Mouse (Mus musculus): Measurements from ENCODE around the gene Pla2g3.

Gene Pla2g3

GRCm38 (mm10) chr11:3495496-3495895 lies 7.4 kb downstream of the Pla2g3 start:
- no peak for DNase-seq

GRCm38 (mm10) chr11:3496756-3497155 lies 8.7 kb downstream of the Pla2g3 start:
- no peak for DNase-seq

DNA sequence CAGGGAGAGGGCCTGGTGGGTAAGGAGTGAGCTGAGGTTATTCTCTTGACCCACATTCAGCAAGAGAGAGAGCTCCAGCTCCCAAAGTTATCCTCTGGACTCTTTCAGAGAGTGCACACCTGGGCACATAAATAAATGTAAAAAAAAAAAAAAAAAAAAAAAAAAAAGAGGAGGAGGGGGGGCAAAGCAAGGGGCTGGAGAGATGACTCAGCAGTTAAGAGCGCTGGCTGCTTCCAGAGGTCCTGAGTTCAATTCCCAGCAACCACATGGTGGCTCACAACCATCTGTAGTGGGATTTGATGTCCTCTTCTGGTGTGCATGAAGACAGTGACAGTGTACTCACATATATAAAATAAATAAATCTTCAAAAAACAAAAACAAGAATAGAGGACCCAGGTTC lies 9.2 kb downstream of the Pla2g3 start:
- DNase-seq = no peak

DNA sequence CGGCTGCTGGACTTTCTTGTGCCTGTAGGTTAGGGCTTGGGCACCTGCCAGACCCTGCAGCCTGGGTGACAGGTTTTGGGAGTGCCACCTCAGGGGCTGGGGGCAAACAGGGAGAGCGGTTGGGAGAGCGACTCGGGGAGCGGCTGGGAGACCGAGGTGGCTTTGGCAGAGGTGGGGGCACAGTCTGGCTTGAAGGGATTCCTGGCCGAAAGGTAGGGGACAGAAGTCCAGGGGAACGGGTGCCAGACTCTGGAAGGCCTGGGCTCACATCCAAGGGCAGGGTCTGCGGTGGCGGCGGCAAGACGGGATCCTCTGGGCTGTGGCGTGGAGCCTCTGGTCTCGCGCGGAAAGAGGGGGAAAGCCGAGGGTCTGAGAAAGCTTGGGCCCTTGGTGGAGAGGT lies 14.0 kb downstream of the Pla2g3 start:
- no peak for DNase-seq

- no peak for DNase-seq
Measured at GRCm38 (mm10) chr11:3502459-3503072, 14.5 kb downstream of the Pla2g3 start.

DNA sequence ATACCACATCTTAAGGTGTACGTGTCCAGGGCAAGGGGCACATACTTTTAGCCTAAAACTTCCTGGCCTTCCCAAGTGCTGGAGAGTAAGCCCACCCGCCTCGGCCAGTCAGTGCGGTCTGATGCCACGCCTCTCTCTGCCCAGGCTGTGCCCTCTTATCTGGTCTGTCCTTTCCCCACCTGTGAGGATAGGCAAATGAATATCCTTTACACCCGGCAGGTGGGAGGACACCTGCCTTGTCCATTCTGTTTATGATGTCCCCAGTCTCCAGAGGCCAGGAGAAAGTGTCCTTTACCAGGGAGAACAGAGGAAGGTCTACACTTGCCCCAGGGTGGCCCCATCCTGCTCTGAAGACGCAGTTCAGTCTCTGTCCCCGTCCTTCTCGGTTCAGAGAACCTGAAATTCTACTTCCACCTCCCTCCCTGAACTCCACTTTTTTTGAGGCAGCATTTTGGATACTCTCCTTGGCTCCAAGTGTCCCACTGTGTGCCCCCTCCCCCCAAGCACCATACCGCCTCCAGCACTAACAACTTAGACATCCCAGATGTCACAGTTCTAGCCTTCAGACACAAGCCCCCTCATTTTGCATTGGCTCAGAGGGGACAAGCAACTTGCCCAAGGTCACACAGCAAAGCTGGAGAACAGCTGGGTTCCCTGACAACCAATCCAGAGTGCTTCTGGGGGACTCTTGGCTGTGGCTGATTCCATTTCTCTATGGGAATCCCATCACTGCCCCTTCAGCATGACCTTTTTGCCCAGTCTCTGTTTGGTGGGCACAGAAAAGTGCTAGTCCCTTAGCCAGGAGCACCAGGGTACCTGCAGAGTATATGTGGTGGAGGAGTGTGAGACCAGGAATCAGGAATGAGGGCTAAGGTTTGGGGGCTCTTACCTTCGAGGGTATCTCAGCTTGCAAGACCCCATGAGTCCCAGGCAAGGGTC lies 15.9 kb downstream of the Pla2g3 start:
- DNase-seq = no peak

DNA sequence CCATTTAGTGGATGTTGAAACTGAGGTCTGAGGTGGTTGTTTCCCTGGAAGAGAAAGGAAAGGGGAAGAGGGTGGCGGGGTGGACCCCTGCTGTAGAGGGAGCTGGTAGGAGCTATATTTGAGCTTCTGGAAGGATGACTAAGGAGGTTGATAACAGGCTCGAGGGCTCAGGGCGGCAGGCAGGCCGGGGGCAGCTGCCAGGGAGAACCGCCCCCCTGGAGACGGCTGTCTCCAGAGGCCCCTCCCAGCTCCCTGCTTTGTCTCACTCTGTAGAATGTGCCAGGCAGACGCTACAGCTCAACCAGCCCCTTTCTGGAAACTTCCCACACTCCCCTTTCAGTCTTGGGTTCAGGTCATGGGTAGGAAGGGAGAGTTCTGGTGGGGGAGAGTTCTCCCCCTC lies 20.1 kb downstream of the Pla2g3 start:
- DNase-seq = no peak

GRCm38 (mm10) chr11:3509181-3510085 lies 21.3 kb downstream of the Pla2g3 start:
- DNase-seq = no peak

- peak; percentile 26 for DNase-seq
Measured at GRCm38 (mm10) chr11:3510321-3510720, 22.2 kb downstream of the Pla2g3 start.

DNA sequence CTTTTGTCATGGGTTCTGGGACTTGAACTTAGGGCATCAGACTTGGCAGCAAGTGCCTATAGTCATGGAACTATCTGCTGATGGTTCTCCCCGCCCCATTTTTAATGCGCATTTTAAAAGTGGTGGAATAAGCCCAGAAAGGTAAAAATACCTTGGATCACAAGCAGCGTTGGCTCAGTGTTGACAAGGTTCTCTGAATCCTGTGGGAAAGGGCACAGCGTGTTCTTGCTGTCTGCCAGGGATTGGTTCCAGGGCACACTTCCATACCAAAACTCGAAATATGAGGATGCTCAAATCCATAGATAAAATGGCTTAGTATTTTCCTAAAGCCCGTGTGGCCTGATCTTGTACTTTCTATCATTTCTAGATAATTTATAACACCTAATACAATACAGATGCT lies 25.2 kb downstream of the Pla2g3 start:
- DNase-seq = no peak

GRCm38 (mm10) chr11:3514529-3515054 lies 26.5 kb downstream of the Pla2g3 start, which contains the start of gene Selenom:
TSS of gene Selenom (plus strand) at chr11:3514684.
- peak; percentile 85 for DNase-seq

DNA sequence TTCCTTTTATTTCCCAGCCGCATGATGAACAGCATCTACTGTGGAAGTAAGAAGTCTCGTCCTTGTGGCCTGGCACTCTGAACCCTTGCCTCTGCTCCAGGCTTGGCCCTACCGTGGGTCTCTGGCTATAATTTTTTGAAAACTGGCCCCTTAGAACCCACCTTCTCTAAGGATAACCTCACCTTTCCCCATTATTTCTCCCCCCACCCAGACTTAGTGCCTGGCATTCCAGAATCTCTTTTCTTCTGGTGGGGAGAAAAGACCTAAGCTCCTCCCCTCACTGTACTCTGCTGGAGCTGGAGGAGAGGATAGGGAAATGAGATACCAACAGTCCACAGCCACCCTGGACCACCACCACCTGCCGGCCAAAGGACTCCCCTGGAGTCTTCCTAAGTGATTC lies 27.1 kb downstream of the Pla2g3 start:
- no peak for DNase-seq

DNA sequence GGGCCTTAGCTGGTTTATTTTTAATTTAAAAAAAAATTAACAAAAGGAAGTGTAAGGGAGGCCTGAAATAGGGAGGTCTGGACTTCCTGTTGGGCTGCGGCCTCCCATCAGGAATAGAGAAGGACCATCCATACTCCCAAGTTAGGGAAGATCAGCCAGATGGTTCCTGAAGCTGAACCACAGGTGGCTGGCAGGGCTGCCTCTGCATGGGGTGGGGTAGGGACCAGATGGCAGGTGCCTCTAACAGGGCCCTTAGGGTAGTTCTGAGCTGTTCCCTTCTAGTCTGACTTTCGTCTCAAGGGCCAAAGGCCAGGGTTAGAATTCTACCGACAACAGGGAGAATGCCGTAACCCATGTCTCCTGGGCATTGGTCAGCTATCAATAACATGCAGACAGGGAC lies 27.6 kb downstream of the Pla2g3 start:
- no peak for DNase-seq

- no peak for DNase-seq
Measured at GRCm38 (mm10) chr11:3516121-3516520, 28.0 kb downstream of the Pla2g3 start.

GRCm38 (mm10) chr11:3516859-3517845 lies 29.1 kb downstream of the Pla2g3 start:
- DNase-seq = peak; percentile 37

DNA sequence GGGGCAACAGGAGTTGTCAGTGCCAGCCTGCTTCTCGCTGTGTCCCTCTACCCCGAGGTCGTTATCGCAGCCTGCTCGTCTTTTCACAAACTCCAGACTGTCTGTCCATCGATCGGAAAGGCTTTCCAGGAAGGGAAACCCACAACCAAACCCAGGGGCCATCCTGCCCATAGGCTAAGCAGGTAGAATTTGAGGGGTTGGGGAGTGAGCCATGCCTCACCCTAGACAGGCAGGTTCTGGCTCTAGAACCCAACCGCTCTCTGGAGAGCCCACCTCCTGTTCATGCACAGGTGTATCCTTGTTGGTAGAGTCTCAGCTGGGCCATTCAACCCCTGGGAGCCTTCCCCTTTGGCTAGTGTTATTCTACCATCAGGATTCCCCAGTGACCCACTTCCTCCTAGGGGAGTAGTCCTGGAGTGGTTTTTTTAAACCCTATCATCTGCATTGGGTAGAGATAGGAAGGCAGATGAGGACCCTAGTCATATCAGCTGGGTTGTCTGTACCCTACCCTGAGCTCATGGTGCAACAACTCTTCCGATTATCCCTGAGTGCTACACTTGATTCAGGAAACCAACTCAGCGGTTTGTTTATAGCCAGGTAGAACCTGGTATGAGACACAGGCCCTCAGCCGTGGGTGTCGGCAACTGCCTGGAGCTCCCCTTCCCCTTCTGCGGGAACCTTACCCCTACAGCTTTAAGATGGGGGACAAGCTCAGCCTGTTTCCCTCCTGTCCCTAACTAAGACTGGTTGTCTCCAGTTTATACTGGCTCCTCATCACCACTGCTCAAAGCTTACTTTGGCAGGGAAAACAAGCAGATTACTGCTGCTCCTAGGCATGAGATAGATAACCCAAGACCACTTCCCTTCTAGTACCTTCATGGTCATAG lies 30.0 kb downstream of the Pla2g3 start:
- DNase-seq = no peak

- no peak for DNase-seq
Measured at GRCm38 (mm10) chr11:3519051-3519726, 31.1 kb downstream of the Pla2g3 start.

- no peak for DNase-seq
Measured at GRCm38 (mm10) chr11:3519756-3520398, 31.8 kb downstream of the Pla2g3 start.

DNA sequence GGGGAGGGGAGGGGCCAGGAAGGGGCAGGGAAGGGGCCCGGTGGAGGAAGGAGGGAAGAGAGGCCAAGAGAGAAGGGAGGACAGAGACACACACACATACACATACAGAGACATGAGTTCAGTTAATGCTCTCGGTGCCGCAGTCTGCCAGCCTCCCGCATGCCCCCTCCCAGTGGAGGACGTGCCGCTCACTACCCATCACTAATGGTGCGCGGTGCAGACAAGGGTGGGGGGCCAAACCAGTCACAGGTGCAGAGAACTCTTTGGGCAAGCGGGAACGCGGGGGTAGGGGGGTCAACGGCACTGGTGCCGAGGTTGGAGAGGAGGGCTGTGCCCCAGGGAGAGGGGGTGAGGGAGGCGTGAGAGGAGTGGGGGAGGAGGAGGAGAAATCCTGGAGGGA lies 32.8 kb downstream of the Pla2g3 start:
- DNase-seq = no peak

Data from liver (tissue).